Mouse (Mus musculus) gastrocnemius, postnatal 25 days (tissue): Measurements from ENCODE around the gene Epb41. TPM values are rescaled to one million over a fixed set of nuclear protein-coding genes. Genes with fewer than 3 reads are reported as not detected.
A peak's percentile ranks its signal among the peaks of the same experiment; 100 is the strongest.

Experiments used
- DNase-seq: peaks from one replicate; pipeline ENCODE4 v3.0.0; 2022
- total RNA-seq, 2 experiments: library from RNA; stranded (reverse); gene quantifications; 1 replicate in 1 of 2; 2 replicates in 1 of 2; pipeline ENCODE4 v1.2.3; 2021

Epb41 gene
- total RNA-seq, 2 experiments from 2014 or later: 80.4 to 86.0 TPM

- peak; percentile 64 for DNase-seq
Measured at GRCm38 (mm10) chr4:132074077-132074932, 816 bp downstream of the Epb41 start, which contains the start of gene Gm10300. Gene Gm10300 (plus strand): TSS chr4:132074697.

- peak; percentile 83 for DNase-seq
Measured at GRCm38 (mm10) chr4:132072946-132073345, 2.2 kb downstream of the Epb41 start.

- no peak for DNase-seq
Measured at GRCm38 (mm10) chr4:132072156-132072555, 3.0 kb downstream of the Epb41 start.

- no peak for DNase-seq
Measured at GRCm38 (mm10) chr4:132071674-132072073, 3.4 kb downstream of the Epb41 start.

- DNase-seq: no peak
Measured at GRCm38 (mm10) chr4:132067938-132068235, 7.2 kb downstream of the Epb41 start.

- DNase-seq: no peak
Measured at GRCm38 (mm10) chr4:132067112-132067937, 7.8 kb downstream of the Epb41 start.

GRCm38 (mm10) chr4:132066101-132066773 lies 8.9 kb downstream of the Epb41 start:
- DNase-seq: peak; percentile 75

GRCm38 (mm10) chr4:132065578-132065977 lies 9.5 kb downstream of the Epb41 start:
- DNase-seq: no peak

- no peak for DNase-seq
Measured at GRCm38 (mm10) chr4:132064550-132064949, 10.6 kb downstream of the Epb41 start.

GRCm38 (mm10) chr4:132062934-132063884 lies 11.9 kb downstream of the Epb41 start:
- no peak for DNase-seq

GRCm38 (mm10) chr4:132062289-132062688 lies 12.8 kb downstream of the Epb41 start:
- DNase-seq: no peak

GRCm38 (mm10) chr4:132060040-132060832 lies 14.9 kb downstream of the Epb41 start:
- no peak for DNase-seq

GRCm38 (mm10) chr4:132059541-132059940 lies 15.6 kb downstream of the Epb41 start:
- no peak for DNase-seq

- no peak for DNase-seq
Measured at GRCm38 (mm10) chr4:132057311-132057710, 17.8 kb downstream of the Epb41 start.

- DNase-seq: no peak
Measured at GRCm38 (mm10) chr4:132051321-132052275, 23.5 kb downstream of the Epb41 start.

- no peak for DNase-seq
Measured at GRCm38 (mm10) chr4:132049549-132050200, 25.4 kb downstream of the Epb41 start.

GRCm38 (mm10) chr4:132048995-132049404 lies 26.1 kb downstream of the Epb41 start:
- DNase-seq: peak; percentile 91
